Mouse (Mus musculus) neural tube, embryonic 15.5 days (tissue): ENCODE measurements at regions not wholly inside any gene's neighbourhood (a gene's known extent, or its start where the extent isn't known, plus 50 kb on each side); places are given as distances from the start of the nearest gene placed in this dataset.

ENCODE experiments used
- ATAC-seq: fragments of 200-750 bp; cut with Nextera tagmentation; 2 replicates; pipeline ENCODE4 v1.8.0; 2017; ENCODE audit warnings: mild to moderate bottlenecking, moderate TSS enrichment, moderate library complexity; ENCODE audit not compliant: low FRiP score
- H3K27ac ChIP-seq: fragments of 300-500 bp; sonication (generic); replicated peaks from 2 replicates; pipeline ENCODE4 v1.5.1; 2015; ENCODE audit warnings: mild to moderate bottlenecking, inconsistent platforms
- H3K27me3 ChIP-seq: fragments of 300-500 bp; sonication (generic); replicated peaks from 2 replicates; pipeline ENCODE4 v1.6.1; 2015; ENCODE audit warnings: inconsistent platforms
- H3K36me3 ChIP-seq: fragments of 300-500 bp; sonication (generic); 2 replicates; pipeline ENCODE4 v1.6.1; 2015; ENCODE audit warnings: inconsistent platforms
- H3K4me1 ChIP-seq: fragments of 300-500 bp; sonication (generic); 2 replicates; pipeline ENCODE4 v1.6.1; 2015; ENCODE audit warnings: inconsistent platforms
- H3K4me2 ChIP-seq: fragments of 300-500 bp; sonication (generic); 2 replicates; pipeline ENCODE4 v1.6.1; 2015; ENCODE audit warnings: inconsistent platforms, mild to moderate bottlenecking, moderate library complexity
- H3K4me3 ChIP-seq: fragments of 300-500 bp; sonication (generic); replicated peaks from 2 replicates; pipeline ENCODE4 v1.5.1; 2015; ENCODE audit warnings: mild to moderate bottlenecking, inconsistent platforms
- H3K9ac ChIP-seq: fragments of 300-500 bp; sonication (generic); replicated peaks from 2 replicates; pipeline ENCODE4 v1.6.1; 2015; ENCODE audit warnings: mild to moderate bottlenecking, inconsistent platforms
- H3K9me3 ChIP-seq: fragments of 300-500 bp; sonication (generic); replicated peaks from 2 replicates; pipeline ENCODE4 v1.6.1; 2016; ENCODE audit warnings: inconsistent platforms
- WGBS: fragments of 180-500 bp; shearing (Covaris S2); methylation state at CpG from one replicate; pipeline ENCODE4 v1.1.7; 2015; ENCODE audit warnings: mixed read lengths; 5-methylcytosine and 5-hydroxymethylcytosine counted together

DNA sequence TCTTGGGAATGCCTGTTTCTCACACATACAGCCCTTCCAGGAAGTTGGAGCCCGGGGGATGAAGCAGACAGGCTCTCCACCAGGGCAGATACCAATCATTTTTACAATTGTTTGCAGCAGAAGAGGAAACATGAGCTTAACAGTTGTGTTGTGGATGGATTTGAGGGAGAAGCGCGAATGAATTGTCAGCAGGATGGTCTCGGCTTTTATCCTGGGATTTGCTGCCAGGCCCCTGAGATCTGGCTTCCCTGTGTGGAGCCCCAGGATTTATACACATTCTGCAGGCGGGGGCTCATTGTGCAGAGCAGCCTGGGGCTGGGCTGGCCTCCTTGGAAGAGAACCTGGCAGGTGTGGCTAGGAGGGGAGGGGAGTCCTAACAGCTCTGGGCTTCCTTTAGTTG lies 73.9 kb upstream of the Pitx1 start:
- H3K27me3 ChIP-seq, result no peaks in the 10 kb centered on the region
- no peak overlapping the region for H3K4me2 ChIP-seq
- no peak overlapping the region for H3K27ac ChIP-seq
- no peak overlapping the region for H3K9ac ChIP-seq
- ATAC-seq, result no peak
- peaks cover 6% of the 10 kb centered on the region; the same call in 1 of the 2 replicates for H3K4me1 ChIP-seq
- no peak overlapping the region for H3K4me3 ChIP-seq
- H3K9me3 ChIP-seq, result no peaks in the 10 kb centered on the region
- H3K36me3 ChIP-seq, result no peaks in the 10 kb centered on the region
- 30% methylated on average over 5 of the region's 5 CpGs for WGBS

DNA sequence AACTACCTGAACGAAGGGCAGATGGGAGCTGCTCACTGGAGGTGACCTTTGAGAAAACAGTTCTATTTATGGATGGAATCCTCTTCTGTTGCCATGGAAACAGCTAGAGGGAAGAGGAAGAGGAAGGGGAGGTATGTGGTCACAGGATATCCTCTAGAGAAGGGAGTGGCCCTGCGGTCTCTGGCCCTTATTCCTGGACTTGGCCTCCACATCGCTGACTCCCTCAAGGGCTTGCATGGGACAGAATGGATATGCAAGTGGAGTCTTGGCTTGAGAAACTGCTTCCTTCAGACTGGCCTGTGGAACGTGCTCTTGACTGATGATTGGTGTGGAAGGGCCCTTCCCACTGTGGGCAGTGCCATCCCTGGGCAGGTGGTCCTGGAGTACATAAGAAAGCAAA lies 68.9 kb upstream of the Pitx1 start:
- H3K36me3 ChIP-seq, result no peaks in the 10 kb centered on the region

DNA sequence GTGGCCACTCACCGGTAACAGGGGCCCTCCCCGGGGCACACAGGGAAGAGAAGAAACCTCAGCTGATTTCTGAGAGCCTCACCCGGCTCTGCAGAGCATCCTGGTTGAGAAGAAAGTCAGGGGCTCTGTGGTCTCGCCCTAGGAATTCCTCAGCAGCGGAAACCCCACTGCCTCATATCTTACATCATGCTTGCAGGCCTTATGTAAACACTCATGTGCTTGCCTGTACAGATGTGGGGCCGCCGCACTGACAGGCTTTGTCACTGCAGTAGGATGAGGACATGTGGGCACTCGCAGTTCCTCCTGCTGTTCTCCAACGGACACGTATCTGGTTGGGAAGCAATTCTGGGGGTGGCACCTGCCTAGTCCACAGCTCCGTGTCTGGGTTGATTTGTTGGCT lies 66.3 kb upstream of the Pitx1 start:
- Histone ChIP-seq H3K27me3 (peaks cover 2% of the 10 kb centered on the region; the same call in 1 of the 2 replicates), H3K4me2 (no peak overlapping the region), H3K4me3 (no peak overlapping the region), H3K9ac (no peak overlapping the region), H3K36me3 (no peaks in the 10 kb centered on the region), H3K27ac (no peak overlapping the region), H3K9me3 (no peaks in the 10 kb centered on the region), H3K4me1 (peaks cover 22% of the 10 kb centered on the region)
- 76% methylated on average over 11 of the region's 11 CpGs for WGBS
- ATAC-seq, result no peak

More for the DNA sequence above, 68.9 kb upstream of the Pitx1 start:
- H3K4me3 ChIP-seq, result no peak overlapping the region
- H3K4me1 ChIP-seq, result peaks cover 2% of the 10 kb centered on the region
- no peak overlapping the region for H3K27ac ChIP-seq
- no peak overlapping the region for H3K4me2 ChIP-seq
- no peak for ATAC-seq
- no peak overlapping the region for H3K9ac ChIP-seq
- peaks cover 2% of the 10 kb centered on the region; the same call in 1 of the 2 replicates for H3K27me3 ChIP-seq
- no peaks in the 10 kb centered on the region for H3K9me3 ChIP-seq
- 86% methylated on average over 4 of the region's 4 CpGs for WGBS

DNA sequence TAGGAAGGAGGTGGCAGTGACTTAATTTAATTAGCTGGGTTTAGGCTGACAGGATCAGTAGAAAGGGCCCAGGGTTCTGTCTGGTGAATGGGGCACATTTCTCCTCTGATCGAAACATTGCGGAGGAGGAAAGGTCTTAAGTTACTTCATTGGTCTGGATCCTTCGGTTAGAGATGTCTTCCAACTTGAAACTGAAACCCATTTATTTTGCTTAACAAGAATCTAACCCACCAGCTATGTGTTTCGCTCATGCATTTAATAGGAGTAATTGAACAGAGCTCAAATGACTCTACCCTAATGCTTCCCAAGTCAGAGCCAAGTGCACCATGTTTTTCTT lies 64.2 kb upstream of the Pitx1 start:
- Histone ChIP-seq H3K4me1 (peaks cover 22% of the 10 kb centered on the region), H3K4me2 (no peak overlapping the region), H3K36me3 (no peaks in the 10 kb centered on the region), H3K27ac (no peak overlapping the region), H3K27me3 (peaks cover 2% of the 10 kb centered on the region; the same call in 1 of the 2 replicates), H3K9me3 (no peaks in the 10 kb centered on the region), H3K9ac (no peak overlapping the region), H3K4me3 (no peak overlapping the region)
- WGBS, result 74% methylated on average over 4 of the region's 4 CpGs
- no peak for ATAC-seq

DNA sequence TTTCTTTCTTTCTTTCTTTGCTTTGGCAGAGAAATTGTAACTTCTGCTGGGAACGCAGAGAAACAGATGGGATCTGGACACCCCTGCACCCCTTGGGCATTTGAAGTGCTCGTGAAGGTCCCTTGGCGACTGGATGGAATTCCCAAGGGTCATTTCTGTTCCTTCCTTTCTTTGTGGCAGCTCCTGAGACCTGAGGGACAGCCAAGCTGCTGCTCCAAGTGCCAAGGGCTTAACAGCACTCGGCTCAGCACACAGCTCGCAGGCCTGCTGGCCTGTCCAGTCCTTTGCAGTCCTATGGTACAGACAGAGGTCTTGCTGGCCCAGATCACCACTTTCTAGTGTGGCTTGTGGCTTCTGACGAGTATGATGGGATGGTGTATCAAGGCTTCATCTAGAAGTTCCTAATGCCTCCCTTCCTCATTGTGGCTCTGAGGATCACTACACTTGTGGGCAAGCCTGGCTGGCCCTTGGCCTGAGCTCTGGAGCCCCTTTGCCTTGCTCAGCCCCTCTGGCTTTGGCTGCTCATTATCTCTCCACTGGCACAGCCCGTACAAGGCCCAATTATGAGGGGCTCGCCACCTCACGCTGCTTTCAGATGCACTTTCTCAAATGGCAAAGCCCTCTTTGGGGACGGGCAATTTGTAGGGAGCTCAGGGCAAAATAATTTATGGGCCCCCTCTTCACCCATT lies 63.7 kb upstream of the Pitx1 start:
- no peak for ATAC-seq
- Histone ChIP-seq H3K27me3 (peaks cover 2% of the 10 kb centered on the region; the same call in 1 of the 2 replicates), H3K4me1 (peaks cover 22% of the 10 kb centered on the region), H3K4me3 (no peak overlapping the region), H3K9ac (no peak overlapping the region), H3K27ac (no peak overlapping the region), H3K9me3 (no peaks in the 10 kb centered on the region), H3K4me2 (no peak overlapping the region), H3K36me3 (no peaks in the 10 kb centered on the region)
- WGBS, result 39% methylated on average over 10 of the region's 10 CpGs

DNA sequence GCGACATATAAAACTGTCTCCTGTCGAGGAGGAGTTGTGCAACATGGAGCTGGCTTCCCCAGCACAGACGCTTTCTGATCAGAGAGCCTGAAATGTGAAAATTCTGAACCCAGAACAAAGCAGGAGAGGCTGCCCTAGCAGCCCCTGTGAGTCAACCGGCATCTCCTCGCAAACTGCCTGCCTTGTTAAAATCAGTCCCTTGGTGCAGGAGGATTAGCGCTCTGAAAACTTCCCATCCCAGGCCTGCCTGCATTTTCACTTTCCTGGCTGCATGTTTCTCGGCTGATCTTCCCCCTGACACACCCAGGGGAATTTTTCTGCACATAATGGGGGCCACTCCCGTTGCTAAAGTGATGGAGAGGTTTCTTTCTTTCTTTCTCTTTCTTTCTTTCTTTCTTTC lies 63.0 kb upstream of the Pitx1 start:
- no peaks in the 10 kb centered on the region for H3K9me3 ChIP-seq
- ATAC-seq, result no peak
- no peak overlapping the region for H3K9ac ChIP-seq
- H3K4me2 ChIP-seq, result no peak overlapping the region
- no peaks in the 10 kb centered on the region for H3K36me3 ChIP-seq
- H3K4me1 ChIP-seq, result peaks cover 22% of the 10 kb centered on the region
- peaks cover 4% of the 10 kb centered on the region; the same call in 1 of the 2 replicates for H3K27me3 ChIP-seq
- no peak overlapping the region for H3K27ac ChIP-seq
- H3K4me3 ChIP-seq, result no peak overlapping the region
- 30% methylated on average over 8 of the region's 8 CpGs for WGBS

DNA sequence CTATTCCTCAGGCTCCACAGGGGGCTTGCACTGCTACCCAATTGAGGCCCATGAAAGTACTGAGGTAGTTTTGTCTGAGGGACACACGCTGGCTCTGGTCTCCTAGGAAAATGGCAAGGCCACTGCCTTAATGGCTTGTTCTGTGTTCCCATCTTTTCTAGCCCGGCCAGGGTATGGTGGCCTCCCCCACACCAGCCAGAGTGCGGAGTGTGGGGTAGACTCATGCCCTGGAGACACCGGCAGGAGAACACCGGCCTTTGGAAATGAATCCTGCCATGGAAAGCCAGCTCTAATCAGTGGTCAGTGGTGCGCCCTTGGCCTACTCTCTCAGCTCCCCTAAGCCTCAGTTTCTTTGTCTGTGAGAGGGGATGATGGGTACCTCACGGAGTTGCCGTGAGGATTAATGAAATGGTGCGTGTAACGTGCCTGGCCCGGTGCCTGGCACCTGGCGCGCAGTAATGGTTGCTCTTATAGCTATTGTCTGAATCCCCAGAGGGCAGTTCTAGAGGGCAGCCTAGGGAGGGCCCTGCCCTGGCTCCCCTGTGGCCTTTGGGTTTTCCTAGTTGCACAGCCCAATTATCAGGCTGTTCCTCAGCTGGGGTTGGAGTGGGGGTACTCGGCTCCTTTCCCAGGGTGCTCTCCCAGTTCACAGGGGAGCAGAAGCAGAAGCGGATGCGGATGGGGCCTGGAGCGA lies 62.4 kb upstream of the Pitx1 start:
- ATAC-seq, result no peak; the same call in 1 of the 2 replicates
- H3K9ac ChIP-seq, result no peak overlapping the region
- H3K9me3 ChIP-seq, result no peaks in the 10 kb centered on the region
- H3K27me3 ChIP-seq, result peaks cover 4% of the 10 kb centered on the region; the same call in 1 of the 2 replicates
- H3K36me3 ChIP-seq, result no peaks in the 10 kb centered on the region
- peaks cover 23% of the 10 kb centered on the region for H3K4me1 ChIP-seq
- H3K4me3 ChIP-seq, result no peak overlapping the region
- no peak overlapping the region for H3K4me2 ChIP-seq
- H3K27ac ChIP-seq, result no peak overlapping the region
- WGBS, result 31% methylated on average over 17 of the region's 17 CpGs

DNA sequence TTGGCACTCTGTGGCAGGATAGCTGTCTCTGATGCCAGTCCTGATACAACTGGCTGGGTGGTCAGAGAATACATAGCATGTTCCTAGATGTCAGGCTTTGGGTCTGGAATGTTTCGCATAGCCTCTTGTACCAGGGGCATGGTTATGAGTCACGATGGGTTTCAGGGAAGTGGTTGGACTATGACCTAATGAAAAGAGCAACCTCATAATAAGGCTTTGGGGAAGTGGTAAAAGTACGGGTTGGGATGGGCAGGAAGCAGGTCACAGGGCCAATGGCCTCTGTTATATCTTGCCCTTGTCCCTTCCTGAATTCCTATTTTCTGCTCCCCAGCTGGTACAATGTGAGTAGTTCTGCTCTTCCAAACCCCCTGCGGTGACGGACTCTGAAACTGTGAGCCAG lies 59.5 kb upstream of the Pitx1 start:
- Histone ChIP-seq H3K27ac (no peak overlapping the region), H3K4me3 (no peak overlapping the region), H3K4me1 (peaks cover 24% of the 10 kb centered on the region), H3K27me3 (0 out of 2 replicates have a peak, but pooled peaks cover 4% of the 10 kb centered on the region), H3K36me3 (no peaks in the 10 kb centered on the region), H3K9ac (no peak overlapping the region), H3K4me2 (no peak overlapping the region), H3K9me3 (no peaks in the 10 kb centered on the region)
- 95% methylated on average over 5 of the region's 5 CpGs for WGBS
- ATAC-seq, result no peak

DNA sequence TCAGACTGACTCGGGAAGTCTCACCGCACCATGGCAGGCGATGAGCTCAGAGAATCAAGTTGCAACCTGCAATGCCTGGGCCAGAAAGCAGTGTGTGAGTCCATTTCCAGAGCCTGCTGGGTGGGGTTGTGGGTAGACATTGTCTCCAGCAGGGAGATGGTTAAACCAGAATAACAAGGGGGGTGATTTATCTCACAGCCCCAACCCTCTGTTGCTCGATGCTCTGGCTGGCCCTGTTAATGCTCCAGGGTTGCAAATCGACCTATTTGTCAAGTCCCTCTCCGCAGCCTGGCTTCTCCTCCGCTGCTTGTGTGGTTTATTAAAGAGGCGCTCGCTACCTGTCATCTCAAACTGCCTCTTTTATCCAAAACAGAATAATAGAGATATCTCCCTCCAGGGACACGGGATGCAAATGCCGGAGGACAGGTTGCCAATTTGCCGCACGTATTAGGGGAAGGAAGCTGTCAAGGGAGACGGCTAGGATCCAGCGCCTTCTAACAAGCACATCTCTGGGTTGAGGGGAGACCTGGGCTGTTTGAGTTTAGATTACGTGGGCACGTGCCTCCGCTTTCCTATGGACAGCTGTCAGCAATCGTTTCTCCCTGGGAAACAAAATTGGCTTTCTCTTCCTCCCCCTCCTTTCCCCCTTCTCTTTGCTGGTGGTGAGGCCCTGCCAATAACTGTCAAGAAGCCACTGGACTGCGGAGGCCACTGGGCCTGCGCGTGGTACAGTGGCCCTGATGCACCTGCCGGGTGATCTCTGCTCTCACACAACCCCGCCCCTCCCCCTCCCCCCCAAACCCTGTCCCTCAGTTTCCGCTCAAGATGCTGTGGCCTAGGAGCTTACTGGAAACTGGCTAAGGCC lies 57.4 kb upstream of the Pitx1 start:
- Histone ChIP-seq H3K27ac (no peak overlapping the region), H3K4me3 (no peak overlapping the region), H3K9ac (no peak overlapping the region), H3K36me3 (no peaks in the 10 kb centered on the region), H3K4me2 (0 out of 2 replicates have a peak overlapping the region, but pooled peaks have one; percentile 5), H3K27me3 (0 out of 2 replicates have a peak, but pooled peaks cover 4% of the 10 kb centered on the region), H3K9me3 (no peaks in the 10 kb centered on the region), H3K4me1 (peaks cover 9% of the 10 kb centered on the region)
- ATAC-seq, result no peak
- WGBS, result 49% methylated on average over 25 of the region's 25 CpGs

DNA sequence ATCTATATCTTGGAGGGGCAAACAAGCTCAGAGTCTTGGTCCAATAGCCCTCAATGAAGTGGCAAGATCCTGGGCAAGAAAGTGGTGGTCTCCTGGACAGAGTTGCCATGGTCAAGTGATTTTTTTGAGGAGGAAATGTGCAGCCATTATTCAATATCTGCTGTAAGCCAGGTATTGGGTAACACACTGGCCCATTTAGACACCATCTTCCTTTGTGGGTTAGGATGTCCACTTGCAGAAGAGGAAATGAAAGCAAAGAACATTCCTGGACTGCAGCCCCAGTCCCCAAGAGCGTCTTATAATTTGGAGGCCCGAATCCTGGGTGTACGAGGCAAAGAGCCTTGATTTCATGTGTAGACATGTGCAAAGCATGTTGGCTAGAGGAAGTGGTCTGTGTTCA lies 56.3 kb upstream of the Pitx1 start:
- Histone ChIP-seq H3K36me3 (no peaks in the 10 kb centered on the region), H3K27ac (no peak overlapping the region), H3K27me3 (0 out of 2 replicates have a peak, but pooled peaks cover 4% of the 10 kb centered on the region), H3K4me1 (peaks cover 2% of the 10 kb centered on the region; the same call in 1 of the 2 replicates), H3K9ac (no peak overlapping the region), H3K4me2 (no peak overlapping the region), H3K9me3 (no peaks in the 10 kb centered on the region), H3K4me3 (no peak overlapping the region)
- 92% methylated on average over 3 of the region's 3 CpGs for WGBS
- ATAC-seq, result no peak

DNA sequence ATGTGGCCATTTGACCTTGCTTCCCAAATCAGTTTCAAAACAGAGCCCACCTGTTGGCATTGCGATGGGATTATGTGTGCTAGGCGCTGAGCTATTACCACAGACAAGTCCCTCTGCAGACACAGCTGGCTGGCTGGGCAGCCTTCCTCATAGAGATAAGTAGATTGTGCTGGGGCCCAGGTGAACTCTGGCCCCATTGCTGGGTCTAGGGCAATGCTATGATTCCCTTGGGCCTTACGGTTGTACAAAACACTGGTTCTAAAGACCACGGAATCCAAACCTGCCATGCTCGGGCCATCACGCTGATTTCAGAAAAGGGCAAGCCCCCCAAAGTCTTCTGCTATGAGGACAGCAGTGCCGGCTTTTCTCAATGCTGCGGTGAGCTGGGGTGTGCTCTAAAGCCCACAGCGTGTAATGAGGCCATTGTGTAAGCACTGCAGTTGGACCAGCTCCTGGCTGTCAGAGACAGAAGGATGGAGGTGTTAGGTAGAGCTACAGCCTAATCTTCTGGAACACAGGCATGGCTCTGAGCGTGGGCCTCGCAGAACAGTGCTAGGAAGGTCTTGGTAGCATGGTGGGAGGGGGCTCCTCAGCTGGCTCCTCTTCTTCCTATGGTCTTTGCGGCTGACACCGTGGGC lies 51.2 kb upstream of the Pitx1 start:
- ATAC-seq, result no peak

More for the DNA sequence above, 51.2 kb upstream of the Pitx1 start:
- H3K27ac ChIP-seq, result no peak overlapping the region
- no peaks in the 10 kb centered on the region for H3K36me3 ChIP-seq
- 85% methylated on average over 13 of the region's 13 CpGs for WGBS
- H3K4me3 ChIP-seq, result no peak overlapping the region
- H3K4me1 ChIP-seq, result no peaks in the 10 kb centered on the region
- H3K4me2 ChIP-seq, result no peak overlapping the region
- H3K27me3 ChIP-seq, result 0 out of 2 replicates have a peak, but pooled peaks cover 4% of the 10 kb centered on the region
- H3K9ac ChIP-seq, result no peak overlapping the region
- H3K9me3 ChIP-seq, result no peaks in the 10 kb centered on the region
